27 mouse cellular contexts compared by ENCODE assay signal in genomic region chr2:147374245-147374644, GRCm38 (mm10). TPM values are rescaled to one million over a fixed set of nuclear protein-coding genes. Genes with fewer than 3 reads are reported as not detected.
"Had no signal": no experiment of that assay in that cellular context is flagged by ENCODE, and none has a peak within 500 bp of the region (broad histone marks: within the 10 kb centered on the region; RNA-seq: fewer than 3 reads in every experiment).

No protein-coding gene starts in this region.

- H3K27ac ChIP-seq: gastrocnemius, adult 2 months; heart, embryonic 10.5 days; hindbrain, embryonic 10.5 days; hindbrain, embryonic 12.5 days; hindbrain, embryonic 14.5 days; intestine, embryonic 15.5 days; layer of hippocampus, adult 2 months; left cerebral cortex, adult 2 months; limb, embryonic 13.5 days; limb, embryonic 15.5 days had no signal

- H3K9ac ChIP-seq: heart, embryonic 12.5 days; hindbrain, embryonic 12.5 days; hindbrain, embryonic 14.5 days; intestine, embryonic 15.5 days; limb, embryonic 13.5 days; limb, embryonic 15.5 days had no signal

- ATAC-seq: hindbrain, embryonic 16.5 days; inflammation-experienced regulatory T-cells, adult 6 months; intestine, embryonic 15.5 days; intestine, postnatal 0 days had no signal

- H3K4me3 ChIP-seq: gastrocnemius, adult 2 months; hindbrain, embryonic 12.5 days; intestine, embryonic 15.5 days; layer of hippocampus, adult 2 months; left cerebral cortex, adult 2 months; limb, embryonic 13.5 days; limb, embryonic 15.5 days had no signal

- H3K9me3 ChIP-seq: heart, embryonic 10.5 days; heart, embryonic 12.5 days; hindbrain, embryonic 10.5 days; hindbrain, embryonic 12.5 days; intestine, embryonic 15.5 days; limb, embryonic 13.5 days; limb, embryonic 15.5 days had no signal

- H3K36me3 ChIP-seq: heart, embryonic 10.5 days; heart, embryonic 12.5 days; hindbrain, embryonic 10.5 days; hindbrain, embryonic 12.5 days; intestine, embryonic 15.5 days; limb, embryonic 13.5 days; limb, embryonic 15.5 days had no signal

- H3K4me2 ChIP-seq: hindbrain, embryonic 12.5 days; hindbrain, embryonic 14.5 days; intestine, embryonic 15.5 days; limb, embryonic 15.5 days had no signal

- DNase-seq: gastrocnemius, adult 2 months; gastrocnemius, postnatal 10 days; gastrocnemius, postnatal 25 days; heart, adult 18-20 months; heart, postnatal 10 days; heart, postnatal 4 days; kidney, adult 18-20 months; kidney, adult 8-10 months; kidney, postnatal 10 days; kidney, postnatal 25 days; kidney, postnatal 4 days had no signal

RNA-seq across cellular contexts. Expression of gene Pax1, which starts 12.5 kb away (rescaled TPM):
- polyA plus RNA-seq: heart, embryonic 12.5 days; heart, embryonic 14.5 days; hindbrain, embryonic 14.5 days; hindbrain, embryonic 16.5 days; inflammation-experienced regulatory T-cells, adult 6 months; intestine, embryonic 15.5 days; intestine, postnatal 0 days; kidney, embryonic 14.5 days; liver, adult 2 months had no signal
